Mouse (Mus musculus) cerebellum, adult 2 months (tissue): ENCODE measurements around the gene Slc6a1. TPM values are rescaled to one million over a fixed set of nuclear protein-coding genes. Genes with fewer than 3 reads are reported as not detected.

ENCODE experiments used
- DNase-seq, 2 experiments: peaks; one replicate each; pipeline ENCODE4 v3.0.0; 2021
- H3K27ac ChIP-seq: fragments of 200-500 bp; 2 replicates; pipeline ENCODE4 v1.5.1; 2012; ENCODE audit warnings: low read length, control low read depth, inconsistent platforms; ENCODE audit not compliant: insufficient read depth
- H3K27me3 ChIP-seq: fragments of 200-500 bp; 2 replicates; pipeline ENCODE4 v1.6.1; 2012; ENCODE audit warnings: inconsistent platforms, mild to moderate bottlenecking, low read length, moderate library complexity; ENCODE audit not compliant: control insufficient read depth, insufficient read depth
- H3K4me1 ChIP-seq: fragments of 200-500 bp; 2 replicates; pipeline ENCODE4 v1.6.1; 2011; ENCODE audit warnings: low read length; ENCODE audit not compliant: control insufficient read depth, insufficient read depth
- H3K4me3 ChIP-seq: fragments of 200-500 bp; replicated peaks from 2 replicates; pipeline ENCODE3; 2011; ENCODE audit warnings: mild to moderate bottlenecking, low read depth, low read length, control low read depth; ENCODE audit not compliant: insufficient read depth
- CTCF ChIP-seq: fragments of 200-500 bp; IDR thresholded peaks from 2 replicates; pipeline ENCODE4 v1.5.1; 2011; ENCODE audit warnings: low read depth, mild to moderate bottlenecking, control low read depth, low read length, moderate library complexity, borderline replicate concordance; ENCODE audit not compliant: insufficient read depth
- POLR2A ChIP-seq: fragments of 200-500 bp; IDR thresholded peaks from 2 replicates; pipeline ENCODE4 v1.6.1; 2011; ENCODE audit warnings: low read length, control low read depth, borderline replicate concordance; ENCODE audit not compliant: insufficient read depth
- WGBS: fragments of 180-500 bp; shearing (Covaris S2); methylation state at CpG from one replicate; pipeline ENCODE4 v1.1.7; 2018; 5-methylcytosine and 5-hydroxymethylcytosine counted together
- polyA plus RNA-seq: library from polyadenylated mRNA; depleted of rRNA; stranded (reverse); fragments of >200 nt; gene quantifications from 2 replicates; pipeline ENCODE4 v1.2.3, GENCODE M21; 2012; rRNA removed

Gene Slc6a1
- polyA plus RNA-seq, result 483 and 522 TPM in 2 replicates

DNA sequence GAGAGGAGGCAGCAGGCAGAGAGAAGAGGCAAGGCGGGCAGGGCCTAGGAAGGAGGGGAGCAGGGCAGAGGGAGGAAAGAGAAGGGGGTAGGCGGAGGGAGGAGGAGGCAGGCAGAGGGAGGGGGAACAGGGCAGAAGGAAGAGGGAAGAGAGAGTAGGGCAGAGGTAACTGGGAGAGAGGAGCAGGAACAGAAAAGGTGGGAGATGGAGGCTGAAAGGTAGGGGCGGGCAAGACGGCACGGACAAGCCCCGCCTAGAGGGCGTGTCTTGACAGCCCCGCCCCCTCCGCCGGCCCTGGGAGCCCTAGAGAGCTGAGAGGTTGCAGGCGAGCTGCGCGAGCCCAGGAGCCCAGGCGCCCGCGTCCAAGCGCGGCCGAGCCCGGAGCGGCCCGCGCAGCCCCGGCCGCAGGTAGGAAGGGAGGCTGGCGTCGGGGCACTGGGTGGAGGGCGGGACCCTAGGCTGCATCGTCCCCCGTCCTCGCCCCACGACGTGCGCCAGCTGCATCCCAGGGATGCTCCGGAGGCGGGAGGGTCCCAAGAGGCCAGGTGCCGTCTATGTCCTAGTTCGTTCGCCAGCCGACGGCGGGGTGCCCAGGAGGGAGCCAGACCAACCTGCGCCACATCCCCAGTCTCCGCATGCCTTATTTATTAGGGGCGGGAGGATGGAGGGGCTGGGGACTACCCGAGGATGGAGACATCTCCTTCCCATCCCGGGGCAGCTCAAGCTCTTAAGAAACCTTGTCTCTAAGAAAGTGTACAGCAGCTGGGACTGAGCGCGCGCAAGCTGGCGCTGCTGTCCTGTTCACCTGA is at the start of gene Slc6a1:
Gene Slc6a1 (plus strand): TSS at position 167 of the 809 bp plus-strand sequence.
- no peaks in the 10 kb centered on the region; the same call in 1 of the 2 replicates for H3K27me3 ChIP-seq
- H3K4me1 ChIP-seq, result no peaks in the 10 kb centered on the region
- H3K4me3 ChIP-seq, result peak within 1 kb of the TSS; percentile 51
- 4% methylated on average over 46 of the region's 51 CpGs for WGBS
- DNase-seq, result peak; percentile 55
- H3K27ac ChIP-seq, result peak within 1 kb of the TSS; percentile 44; the same call in 1 of the 2 replicates
- peak; percentile 21; the same call in 1 of the 2 replicates for TF ChIP-seq POLR2A
- TF ChIP-seq CTCF, result no peak

DNA sequence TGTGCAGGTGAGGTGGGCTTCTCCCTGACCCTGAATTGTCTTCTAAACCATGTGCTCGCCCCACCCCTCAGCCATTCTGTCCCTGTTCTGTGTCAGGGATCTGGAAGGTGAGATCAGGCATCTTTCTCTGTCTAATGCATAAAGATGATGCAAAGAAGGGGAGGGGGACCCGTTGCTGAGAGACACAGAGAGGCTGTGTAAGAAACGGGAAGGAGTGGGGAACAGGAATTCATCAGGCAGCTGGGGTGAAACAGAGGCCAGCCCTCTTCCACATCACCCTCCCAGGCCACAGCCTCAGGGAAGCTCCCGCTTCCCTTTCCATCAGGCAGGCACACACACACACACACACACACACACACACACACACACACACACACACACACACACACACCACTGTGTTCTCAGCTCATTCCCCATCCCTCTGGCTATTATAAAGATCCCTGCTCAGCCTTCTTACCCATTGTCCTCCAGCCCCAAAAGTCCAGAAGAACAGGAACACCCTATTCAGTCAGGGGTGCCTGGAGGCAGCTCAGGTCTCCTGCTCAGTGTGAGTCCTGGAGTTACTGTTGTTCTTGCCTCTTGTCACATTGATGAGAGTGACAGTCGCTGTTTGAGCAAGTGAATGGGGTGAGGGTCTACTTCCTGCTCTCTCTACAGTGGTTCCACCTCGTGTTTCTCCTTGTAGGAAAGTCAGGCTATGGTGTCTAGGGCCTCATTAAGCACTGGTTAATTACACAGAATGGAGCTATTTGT is 43.4 kb upstream of the Slc6a1 start:
- H3K27me3 ChIP-seq, result no peaks in the 10 kb centered on the region
- no peak for DNase-seq
- WGBS, result 43% methylated on average over 5 of the region's 6 CpGs
- H3K4me1 ChIP-seq, result no peaks in the 10 kb centered on the region; the same call in 1 of the 2 replicates
- no peak overlapping the region for H3K27ac ChIP-seq
- TF ChIP-seq CTCF, result no peak
- TF ChIP-seq POLR2A, result no peak
- H3K4me3 ChIP-seq, result no peak overlapping the region

DNA sequence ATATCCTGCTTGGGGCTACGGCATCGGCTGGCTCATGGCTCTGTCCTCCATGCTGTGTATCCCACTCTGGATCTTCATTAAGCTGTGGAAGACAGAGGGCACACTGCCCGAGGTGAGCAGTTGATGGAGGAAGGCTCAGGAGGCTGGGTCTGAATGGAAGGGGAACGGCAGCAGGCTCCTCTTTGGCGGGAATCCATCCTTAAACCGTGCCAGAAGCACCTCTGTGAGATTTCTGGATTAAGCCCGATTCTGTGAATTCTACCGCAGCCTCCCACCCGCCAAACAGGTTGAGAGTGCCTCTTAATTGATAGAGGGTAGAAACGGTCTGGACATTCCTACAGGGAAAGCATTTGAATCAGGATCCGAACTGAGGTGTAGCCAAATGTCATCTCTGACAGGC is 36.8 kb upstream of the Slc6a1 start:
- no peak for TF ChIP-seq CTCF
- TF ChIP-seq POLR2A, result no peak
- H3K4me1 ChIP-seq, result no peaks in the 10 kb centered on the region
- no peak overlapping the region for H3K4me3 ChIP-seq
- H3K27me3 ChIP-seq, result no peaks in the 10 kb centered on the region
- 29% methylated on average over 11 of the region's 11 CpGs for WGBS
- no peak for DNase-seq
- H3K27ac ChIP-seq, result no peak overlapping the region

GRCm38 (mm10) chr6:114250311-114250710 is 32.1 kb upstream of the Slc6a1 start:
- peak; percentile 96 for TF ChIP-seq CTCF
- no peak for TF ChIP-seq POLR2A
- Histone ChIP-seq H3K27ac (no peak overlapping the region), H3K27me3 (no peaks in the 10 kb centered on the region), H3K4me3 (no peak overlapping the region), H3K4me1 (no peaks in the 10 kb centered on the region)
- WGBS, result 7% methylated on average over 5 of the region's 5 CpGs
- peak; percentile 61 to 77 for DNase-seq

GRCm38 (mm10) chr6:114254927-114255326 is 27.5 kb upstream of the Slc6a1 start:
- Histone ChIP-seq H3K27ac (no peak overlapping the region), H3K4me1 (no peaks in the 10 kb centered on the region), H3K4me3 (no peak overlapping the region), H3K27me3 (no peaks in the 10 kb centered on the region)
- no peak for TF ChIP-seq POLR2A
- TF ChIP-seq CTCF, result no peak
- 75% methylated on average over 14 of the region's 14 CpGs for WGBS
- DNase-seq, result no peak

DNA sequence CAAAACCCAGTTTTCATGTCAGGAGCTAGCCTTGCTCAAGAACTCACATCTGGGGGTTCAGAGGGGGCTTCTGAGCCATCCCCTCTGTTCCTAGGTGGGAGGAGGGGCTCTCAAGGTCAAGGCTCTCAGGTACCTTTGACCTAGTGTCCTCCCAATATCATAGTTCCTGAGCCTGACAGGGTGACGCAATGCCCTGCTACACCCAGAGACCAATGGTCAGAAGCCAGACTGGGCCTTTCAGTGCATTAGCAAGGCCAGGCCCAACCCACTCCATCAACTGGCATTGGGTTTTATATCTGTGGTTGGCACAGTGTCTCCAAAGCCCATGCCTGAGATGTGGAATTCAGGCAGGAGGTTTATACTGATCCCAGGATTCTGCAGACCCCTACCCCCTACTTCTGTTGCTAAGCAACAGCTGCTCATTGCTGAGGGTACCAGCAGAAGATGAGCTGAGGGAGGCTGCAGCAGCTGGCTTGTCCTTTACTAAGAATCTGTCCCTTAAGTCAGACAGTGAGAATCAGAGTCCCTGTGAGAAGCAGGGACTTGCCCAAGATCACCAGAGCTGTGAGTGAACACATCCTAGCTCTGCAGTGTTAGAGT is 24.6 kb upstream of the Slc6a1 start:
- Histone ChIP-seq H3K27me3 (no peaks in the 10 kb centered on the region), H3K4me1 (peaks cover 5% of the 10 kb centered on the region; the same call in 1 of the 2 replicates), H3K4me3 (no peak overlapping the region), H3K27ac (no peak overlapping the region)
- TF ChIP-seq POLR2A, result no peak
- no peak for TF ChIP-seq CTCF
- WGBS, result 93% methylated on average over 1 of the region's 1 CpGs
- DNase-seq, result no peak

DNA sequence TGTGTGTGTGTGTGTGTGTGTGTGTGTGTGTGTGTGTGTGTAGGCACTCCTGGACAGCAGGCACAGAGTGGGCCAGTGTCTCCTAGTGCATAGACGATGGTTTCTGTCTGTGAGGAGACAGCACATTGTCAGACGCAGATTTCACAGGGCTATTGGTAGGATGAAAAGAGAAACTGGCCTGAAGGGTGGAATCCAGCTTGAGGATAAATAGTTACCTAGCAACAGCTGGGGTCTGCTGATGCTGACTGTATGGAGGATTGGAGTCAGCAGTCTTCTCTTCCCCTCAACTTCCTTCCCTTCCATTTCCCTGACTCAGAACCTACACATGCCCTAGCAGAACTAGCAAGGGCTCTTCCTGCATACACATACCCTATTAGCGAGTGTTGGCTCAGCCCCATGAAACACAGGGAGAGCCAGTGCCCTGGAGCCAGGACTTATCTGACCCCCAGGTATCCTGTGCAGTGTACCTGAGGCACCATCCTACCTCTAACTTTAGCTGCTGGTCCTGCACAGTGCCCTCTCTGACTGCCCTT is 23.7 kb upstream of the Slc6a1 start:
- Histone ChIP-seq H3K4me1 (peaks cover 5% of the 10 kb centered on the region; the same call in 1 of the 2 replicates), H3K27ac (no peak overlapping the region), H3K4me3 (no peak overlapping the region), H3K27me3 (no peaks in the 10 kb centered on the region)
- WGBS, result 73% methylated on average over 3 of the region's 3 CpGs
- DNase-seq, result no peak
- TF ChIP-seq POLR2A (no peak), CTCF (no peak)
